Mouse (Mus musculus): ENCODE measurements around the gene Col18a1. TPM values are rescaled to one million over a fixed set of nuclear protein-coding genes. Genes with fewer than 3 reads are reported as not detected.

Gene Col18a1
- polyA plus RNA-seq, 1 experiment from 2014 or later: 167 TPM

- WGBS (ENCODE audit: insufficient replicate concordance): 8% methylated on average over 8 of the region's 8 CpGs
- Histone ChIP-seq H3K9me3 (ENCODE audit: low read length) (no peaks in the 10 kb centered on the region), H3K36me3 (replicated peaks; ENCODE audit: insufficient read depth, low read length) (no peaks in the 10 kb centered on the region), H3K4me1 (ENCODE audit: insufficient read depth) (peaks cover 13% of the 10 kb centered on the region), H3K27me3 (ENCODE audit: insufficient read depth, low read length) (no peaks in the 10 kb centered on the region), H3K27ac (ENCODE audit: low read depth) (peak overlapping the region; percentile 85), H3K9ac (replicated peaks) (no peak overlapping the region), H3K4me3 (ENCODE audit: low read depth, low read length) (no peak overlapping the region), H3K4me2 (ENCODE audit: low read depth, low read length) (no peak overlapping the region; the same call in 1 of the 2 replicates)
- DNase-seq (no peak), ATAC-seq (peak; percentile 80)
- TF ChIP-seq EP300 (IDR thresholded peaks at IDR 0.05; ENCODE audit: low read depth): peak; percentile 89
- no peak for TF ChIP-seq CTCF (IDR thresholded peaks at IDR 0.05; ENCODE audit: low read depth)
These were observed 62.7 kb downstream of the Col18a1 start for GRCm38 (mm10) chr10:77103689-77104088.

GRCm38 (mm10) chr10:77099777-77100176 lies 66.6 kb downstream of the Col18a1 start:
- Histone ChIP-seq H3K27ac (ENCODE audit: low read depth) (peak overlapping the region; percentile 49), H3K9me3 (ENCODE audit: low read length) (no peaks in the 10 kb centered on the region), H3K4me3 (ENCODE audit: low read depth, low read length) (no peak overlapping the region), H3K4me2 (ENCODE audit: low read depth, low read length) (no peak overlapping the region), H3K36me3 (replicated peaks; ENCODE audit: insufficient read depth, low read length) (no peaks in the 10 kb centered on the region), H3K9ac (replicated peaks) (no peak overlapping the region), H3K27me3 (ENCODE audit: insufficient read depth, low read length) (no peaks in the 10 kb centered on the region), H3K4me1 (ENCODE audit: insufficient read depth) (peaks cover 25% of the 10 kb centered on the region)
- no peak for DNase-seq
- no peak for ATAC-seq
- TF ChIP-seq CTCF (IDR thresholded peaks at IDR 0.05; ENCODE audit: low read depth) (no peak), EP300 (IDR thresholded peaks at IDR 0.05; ENCODE audit: low read depth) (no peak)
- WGBS (ENCODE audit: insufficient replicate concordance): 66% methylated on average over 4 of the region's 4 CpGs

DNA sequence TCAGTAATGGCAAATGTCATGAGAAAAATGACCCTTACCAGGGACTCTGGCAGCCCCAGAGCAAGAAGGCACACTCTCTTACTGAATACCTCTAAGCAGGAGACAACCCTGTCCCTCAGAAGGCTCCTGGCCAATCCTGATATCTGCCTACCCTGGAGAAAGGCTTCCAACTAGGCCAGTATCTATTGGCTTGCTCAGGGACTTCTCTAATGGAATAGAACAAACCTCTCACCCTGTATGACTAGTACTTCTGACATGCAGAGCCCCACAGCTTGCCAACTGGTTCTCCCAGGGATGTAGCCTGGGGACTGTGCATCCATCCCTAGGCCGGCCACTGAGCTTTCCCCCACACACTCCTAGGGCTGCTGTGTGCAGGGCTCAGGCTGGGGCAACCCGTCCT lies 67.7 kb downstream of the Col18a1 start:
- H3K36me3 ChIP-seq (replicated peaks; ENCODE audit: insufficient read depth, low read length): no peaks in the 10 kb centered on the region
- H3K9ac ChIP-seq (replicated peaks): no peak overlapping the region
- H3K4me3 ChIP-seq (ENCODE audit: low read depth, low read length): no peak overlapping the region
- ATAC-seq (no peak), DNase-seq (no peak)
- no peaks in the 10 kb centered on the region for H3K27me3 ChIP-seq (ENCODE audit: insufficient read depth, low read length)
- H3K4me1 ChIP-seq (ENCODE audit: insufficient read depth): peaks cover 22% of the 10 kb centered on the region
- H3K27ac ChIP-seq (ENCODE audit: low read depth): peak overlapping the region; percentile 75
- WGBS (ENCODE audit: insufficient replicate concordance): 76% methylated on average over 2 of the region's 2 CpGs
- H3K4me2 ChIP-seq (ENCODE audit: low read depth, low read length): no peak overlapping the region; the same call in 1 of the 2 replicates
- H3K9me3 ChIP-seq (ENCODE audit: low read length): no peaks in the 10 kb centered on the region
- no peak for TF ChIP-seq CTCF (IDR thresholded peaks at IDR 0.05; ENCODE audit: low read depth)
- no peak for TF ChIP-seq EP300 (IDR thresholded peaks at IDR 0.05; ENCODE audit: low read depth)

DNA sequence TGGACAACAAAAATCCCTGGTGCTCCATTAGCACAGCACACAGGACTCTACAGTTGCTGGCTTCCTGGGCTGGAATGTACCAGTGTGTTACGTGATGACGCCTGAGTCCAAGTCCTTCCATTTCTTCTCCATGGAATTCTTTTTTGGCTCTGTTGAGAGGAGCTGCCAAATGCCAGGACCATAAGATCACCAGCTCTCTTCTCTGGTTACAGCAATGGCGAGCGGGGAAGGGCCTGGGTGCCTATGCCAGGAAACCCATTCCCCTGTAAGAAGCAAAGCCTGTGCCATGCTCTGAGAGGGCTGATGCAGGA lies 68.5 kb downstream of the Col18a1 start:
- Histone ChIP-seq H3K4me2 (ENCODE audit: low read depth, low read length) (no peak overlapping the region; the same call in 1 of the 2 replicates), H3K9me3 (ENCODE audit: low read length) (0 out of 2 replicates have a peak, but pooled peaks cover 2% of the 10 kb centered on the region), H3K9ac (replicated peaks) (no peak overlapping the region), H3K27me3 (ENCODE audit: insufficient read depth, low read length) (no peaks in the 10 kb centered on the region), H3K27ac (ENCODE audit: low read depth) (peak overlapping the region; percentile 75), H3K4me3 (ENCODE audit: low read depth, low read length) (no peak overlapping the region), H3K4me1 (ENCODE audit: insufficient read depth) (peaks cover 22% of the 10 kb centered on the region), H3K36me3 (replicated peaks; ENCODE audit: insufficient read depth, low read length) (no peaks in the 10 kb centered on the region)
- no peak for DNase-seq
- WGBS (ENCODE audit: insufficient replicate concordance): 81% methylated on average over 4 of the region's 4 CpGs
- no peak for ATAC-seq
- TF ChIP-seq EP300 (IDR thresholded peaks at IDR 0.05; ENCODE audit: low read depth) (no peak), CTCF (IDR thresholded peaks at IDR 0.05; ENCODE audit: low read depth) (no peak)

DNA sequence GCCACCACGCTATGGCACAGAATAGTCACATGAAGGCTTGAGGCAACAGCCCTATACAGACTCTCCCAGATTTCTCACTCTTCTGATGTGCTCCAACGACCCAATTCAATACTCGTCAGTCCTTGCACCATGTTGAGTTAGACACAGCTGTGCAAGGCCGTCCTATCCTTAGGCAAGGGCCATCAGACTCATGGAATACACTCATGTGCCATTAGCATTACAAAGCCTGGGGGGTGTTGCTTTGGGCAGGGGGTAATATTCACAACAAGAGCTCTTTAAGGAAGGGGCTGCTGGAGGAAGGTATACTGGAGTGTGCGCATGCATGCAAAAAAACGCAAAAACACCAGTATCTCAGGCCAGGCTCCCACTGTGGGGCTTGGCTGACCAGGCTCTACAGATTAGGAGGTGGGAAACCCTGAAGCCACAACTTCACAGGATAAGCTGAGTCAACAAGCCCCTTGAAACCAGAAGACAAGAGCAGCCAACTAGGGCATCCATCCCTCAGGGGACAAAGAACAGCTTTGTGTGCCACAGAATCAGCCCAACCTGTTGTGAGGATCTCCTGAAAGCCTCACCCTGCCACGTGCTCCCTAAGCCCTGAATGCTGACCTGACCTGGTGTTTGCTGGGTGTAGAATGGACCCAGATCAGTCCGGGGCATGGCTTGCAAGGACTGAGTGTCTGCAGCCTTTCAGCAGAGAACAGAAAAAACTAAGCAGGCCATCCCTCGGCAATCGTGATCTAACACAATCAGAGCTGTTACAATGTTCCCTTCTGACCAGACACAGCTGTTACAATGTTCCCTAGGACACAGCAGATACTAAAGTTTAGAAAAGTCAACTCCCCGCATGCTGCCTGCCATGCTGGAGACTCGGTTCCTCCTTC lies 69.1 kb downstream of the Col18a1 start:
- no peak for TF ChIP-seq EP300 (IDR thresholded peaks at IDR 0.05; ENCODE audit: low read depth)
- TF ChIP-seq CTCF (IDR thresholded peaks at IDR 0.05; ENCODE audit: low read depth): no peak
- Histone ChIP-seq H3K4me2 (ENCODE audit: low read depth, low read length) (no peak overlapping the region), H3K27ac (ENCODE audit: low read depth) (peak overlapping the region; percentile 75), H3K27me3 (ENCODE audit: insufficient read depth, low read length) (no peaks in the 10 kb centered on the region), H3K9me3 (ENCODE audit: low read length) (0 out of 2 replicates have a peak, but pooled peaks cover 2% of the 10 kb centered on the region), H3K4me3 (ENCODE audit: low read depth, low read length) (no peak overlapping the region), H3K36me3 (replicated peaks; ENCODE audit: insufficient read depth, low read length) (no peaks in the 10 kb centered on the region; the same call in 1 of the 2 replicates), H3K4me1 (ENCODE audit: insufficient read depth) (peaks cover 22% of the 10 kb centered on the region), H3K9ac (replicated peaks) (no peak overlapping the region)
- DNase-seq (no peak), ATAC-seq (peak; percentile 42; the same call in 1 of the 2 replicates)
- 67% methylated on average over 12 of the region's 12 CpGs for WGBS (ENCODE audit: insufficient replicate concordance)

- Histone ChIP-seq H3K9ac (replicated peaks) (no peak overlapping the region), H3K4me2 (ENCODE audit: low read depth, low read length) (no peak overlapping the region), H3K27me3 (ENCODE audit: insufficient read depth, low read length) (no peaks in the 10 kb centered on the region), H3K4me1 (ENCODE audit: insufficient read depth) (peaks cover 20% of the 10 kb centered on the region), H3K4me3 (ENCODE audit: low read depth, low read length) (no peak overlapping the region), H3K36me3 (replicated peaks; ENCODE audit: insufficient read depth, low read length) (peaks cover 1% of the 10 kb centered on the region; the same call in 1 of the 2 replicates), H3K9me3 (ENCODE audit: low read length) (0 out of 2 replicates have a peak, but pooled peaks cover 2% of the 10 kb centered on the region), H3K27ac (ENCODE audit: low read depth) (peak overlapping the region; percentile 75)
- 81% methylated on average over 3 of the region's 3 CpGs for WGBS (ENCODE audit: insufficient replicate concordance)
- ATAC-seq (no peak), DNase-seq (no peak)
- TF ChIP-seq CTCF (IDR thresholded peaks at IDR 0.05; ENCODE audit: low read depth): no peak
- TF ChIP-seq EP300 (IDR thresholded peaks at IDR 0.05; ENCODE audit: low read depth): no peak
These were observed 70.7 kb downstream of the Col18a1 start for GRCm38 (mm10) chr10:77095666-77096065.

Measured in liver, postnatal 0 days (tissue).